Mouse (Mus musculus) cerebellum, postnatal 4 days (tissue): ENCODE measurements around the gene Tex2.
"Not testable (repeated sequence)": the region's sequence is repeated elsewhere in the genome, so short reads cannot be mapped to it uniquely, and the experiment has no call there.

Experiments
- DNase-seq, 2 experiments: peaks; one replicate each; pipeline ENCODE4 v3.0.0; 2022; ENCODE audit warnings: low spot score in 2 of 2, mixed read lengths in 1 of 2

The Tex2 gene

GRCm38 (mm10) chr11:106612961-106613637 lies at the start of gene Tex2:
Gene Tex2, minus strand, starts transcription at chr11:106613423.
- peak; percentile 82 to 96 for DNase-seq

- no peak for DNase-seq
Observed at GRCm38 (mm10) chr11:106662634-106663407, 49.6 kb upstream of the Tex2 start.

- DNase-seq = no peak
Observed at GRCm38 (mm10) chr11:106660453-106661081, 47.3 kb upstream of the Tex2 start.

- no peak for DNase-seq
Observed at GRCm38 (mm10) chr11:106659598-106660295, 46.5 kb upstream of the Tex2 start.

- DNase-seq = peak; percentile 67 to 91
Observed at GRCm38 (mm10) chr11:106658051-106658880, 45.0 kb upstream of the Tex2 start.

GRCm38 (mm10) chr11:106656896-106657498 lies 43.8 kb upstream of the Tex2 start:
- not testable (repeated sequence) for DNase-seq

GRCm38 (mm10) chr11:106648347-106648746 lies 35.1 kb upstream of the Tex2 start:
- peak; percentile 48 to 78 for DNase-seq

GRCm38 (mm10) chr11:106642966-106643637 lies 29.9 kb upstream of the Tex2 start:
- DNase-seq = no peak

GRCm38 (mm10) chr11:106641580-106641979 lies 28.4 kb upstream of the Tex2 start:
- no peak for DNase-seq

GRCm38 (mm10) chr11:106640059-106640458 lies 26.8 kb upstream of the Tex2 start:
- DNase-seq = no peak

GRCm38 (mm10) chr11:106639356-106639692 lies 26.1 kb upstream of the Tex2 start:
- no peak for DNase-seq

GRCm38 (mm10) chr11:106638551-106639355 lies 25.5 kb upstream of the Tex2 start:
- DNase-seq = no peak

GRCm38 (mm10) chr11:106637754-106638153 lies 24.5 kb upstream of the Tex2 start:
- DNase-seq = no peak

- no peak for DNase-seq
Observed at GRCm38 (mm10) chr11:106635946-106636345, 22.7 kb upstream of the Tex2 start.

- DNase-seq = not testable (repeated sequence)
Observed at GRCm38 (mm10) chr11:106634175-106634574, 21.0 kb upstream of the Tex2 start.

GRCm38 (mm10) chr11:106633456-106633855 lies 20.2 kb upstream of the Tex2 start:
- no peak for DNase-seq

GRCm38 (mm10) chr11:106627692-106628091 lies 14.5 kb upstream of the Tex2 start:
- peak; percentile 47 to 72 for DNase-seq

GRCm38 (mm10) chr11:106625577-106625976 lies 12.4 kb upstream of the Tex2 start:
- no peak for DNase-seq

GRCm38 (mm10) chr11:106623629-106624028 lies 10.4 kb upstream of the Tex2 start:
- DNase-seq = no peak
